Mouse (Mus musculus) cortical plate, adult 2 months (tissue): Measurements from ENCODE around the gene R3hdm1. TPM values are rescaled to one million over a fixed set of nuclear protein-coding genes. Genes with fewer than 3 reads are reported as not detected.

ENCODE experiments used
- H3K27ac ChIP-seq: fragments of 200-500 bp; 2 replicates; pipeline ENCODE4 v1.5.1; 2012; ENCODE audit warnings: low read length, control low read depth, inconsistent platforms; ENCODE audit not compliant: insufficient read depth
- H3K4me1 ChIP-seq: fragments of 200-500 bp; 2 replicates; pipeline ENCODE4 v1.6.1; 2011; ENCODE audit warnings: low read length; ENCODE audit not compliant: control insufficient read depth, insufficient read depth
- H3K4me3 ChIP-seq: fragments of 200-500 bp; 2 replicates; pipeline ENCODE4 v1.5.1; 2011; ENCODE audit warnings: mild to moderate bottlenecking, low read length, control low read depth; ENCODE audit not compliant: insufficient read depth
- CTCF ChIP-seq: fragments of 200-500 bp; IDR thresholded peaks from 2 replicates; pipeline ENCODE4 v1.5.1; 2011; ENCODE audit warnings: mild to moderate bottlenecking, control low read depth, low read length; ENCODE audit not compliant: insufficient read depth; ENCODE audit errors: extremely low read depth
- POLR2A ChIP-seq: fragments of 200-500 bp; IDR thresholded peaks from 2 replicates; pipeline ENCODE4 v1.6.1; 2011; ENCODE audit warnings: mild to moderate bottlenecking, low read length, control low read depth; ENCODE audit not compliant: insufficient read depth; ENCODE audit errors: extremely low read depth
- polyA plus RNA-seq: library from polyadenylated mRNA; depleted of rRNA; stranded (reverse); fragments of >200 nt; gene quantifications from 2 replicates; pipeline ENCODE4 v1.2.3, GENCODE M21; 2012; rRNA removed

R3hdm1 gene
- 454 and 497 TPM in 2 replicates for polyA plus RNA-seq

GRCm38 (mm10) chr1:128102641-128103461 is at the start of gene R3hdm1, which contains the start of gene Zranb3:
Gene R3hdm1 (plus strand): TSS chr1:128103301.
Gene Zranb3 (minus strand): TSS chr1:128103047.
- TF ChIP-seq CTCF: no peak
- TF ChIP-seq POLR2A: peak; percentile 79

GRCm38 (mm10) chr1:128057269-128057668 is 45.8 kb upstream of the R3hdm1 start:
- Histone ChIP-seq H3K27ac (no peak overlapping the region), H3K4me3 (no peak overlapping the region), H3K4me1 (no peaks in the 10 kb centered on the region)
- TF ChIP-seq POLR2A: no peak
- no peak for TF ChIP-seq CTCF

More at GRCm38 (mm10) chr1:128102641-128103461, at the start of gene R3hdm1, which contains the start of gene Zranb3:
- Histone ChIP-seq H3K27ac (peak within 1 kb of the TSS; percentile 96), H3K4me3 (peak within 1 kb of the TSS; percentile 32), H3K4me1 (no peaks in the 10 kb centered on the region)

- Histone ChIP-seq H3K4me1 (no peaks in the 10 kb centered on the region), H3K4me3 (no peak overlapping the region), H3K27ac (no peak overlapping the region)
- TF ChIP-seq CTCF (no peak), POLR2A (no peak)
These were observed 44.5 kb upstream of the R3hdm1 start for GRCm38 (mm10) chr1:128058625-128059024.

GRCm38 (mm10) chr1:128060655-128061344 is 42.3 kb upstream of the R3hdm1 start:
- Histone ChIP-seq H3K4me3 (no peak overlapping the region), H3K4me1 (no peaks in the 10 kb centered on the region), H3K27ac (no peak overlapping the region)
- TF ChIP-seq CTCF: no peak
- no peak for TF ChIP-seq POLR2A

- TF ChIP-seq POLR2A: no peak
- no peak overlapping the region for H3K27ac ChIP-seq
- no peaks in the 10 kb centered on the region for H3K4me1 ChIP-seq
- no peak overlapping the region for H3K4me3 ChIP-seq
These were observed 41.7 kb upstream of the R3hdm1 start for GRCm38 (mm10) chr1:128061401-128061800.

- H3K27ac ChIP-seq: no peak overlapping the region
- no peaks in the 10 kb centered on the region for H3K4me1 ChIP-seq
- TF ChIP-seq POLR2A (no peak), CTCF (no peak)
- no peak overlapping the region for H3K4me3 ChIP-seq
These were observed 40.9 kb upstream of the R3hdm1 start for GRCm38 (mm10) chr1:128062167-128062566.

- no peak for TF ChIP-seq POLR2A
- TF ChIP-seq CTCF: no peak
- no peak overlapping the region for H3K27ac ChIP-seq
- no peak overlapping the region for H3K4me3 ChIP-seq
- H3K4me1 ChIP-seq: no peaks in the 10 kb centered on the region
These were observed 38.4 kb upstream of the R3hdm1 start for GRCm38 (mm10) chr1:128064716-128065115.

- no peaks in the 10 kb centered on the region; the same call in 1 of the 2 replicates for H3K4me1 ChIP-seq
- no peak overlapping the region for H3K27ac ChIP-seq
- no peak overlapping the region for H3K4me3 ChIP-seq
- no peak for TF ChIP-seq POLR2A
- TF ChIP-seq CTCF: no peak
These were observed 34.1 kb upstream of the R3hdm1 start for GRCm38 (mm10) chr1:128068945-128069397.

GRCm38 (mm10) chr1:128070003-128070402 is 33.1 kb upstream of the R3hdm1 start:
- no peak overlapping the region for H3K27ac ChIP-seq
- no peaks in the 10 kb centered on the region; the same call in 1 of the 2 replicates for H3K4me1 ChIP-seq
- TF ChIP-seq CTCF (no peak), POLR2A (no peak)
- no peak overlapping the region for H3K4me3 ChIP-seq
